Mouse (Mus musculus) embryonic fibroblast, embryonic 13.5 days (primary cell): ENCODE results near the gene Sept4. TPM values are rescaled to one million over a fixed set of nuclear protein-coding genes. Genes with fewer than 3 reads are reported as not detected.

Experiments used
- H3K27ac ChIP-seq: 2 replicates; pipeline ENCODE4 v1.5.1; 2012; ENCODE audit warnings: low read length, control low read depth, inconsistent platforms; ENCODE audit not compliant: insufficient read depth
- H3K4me1 ChIP-seq: 2 replicates; pipeline ENCODE4 v1.6.1; 2011; ENCODE audit warnings: low read length; ENCODE audit not compliant: control insufficient read depth, insufficient read depth
- H3K4me3 ChIP-seq: 2 replicates; pipeline ENCODE4 v1.5.1; 2011; ENCODE audit warnings: mild to moderate bottlenecking, control low read depth, low read length; ENCODE audit not compliant: insufficient read depth
- CTCF ChIP-seq: IDR thresholded peaks from 2 replicates; pipeline ENCODE4 v1.5.1; 2011; ENCODE audit warnings: mild to moderate bottlenecking, control low read depth, low read length, moderate library complexity, borderline replicate concordance; ENCODE audit not compliant: insufficient read depth
- POLR2A ChIP-seq: IDR thresholded peaks from 2 replicates; pipeline ENCODE4 v1.6.1; 2011; ENCODE audit warnings: low read depth, mild to moderate bottlenecking, control low read depth, low read length, moderate library complexity
- polyA plus RNA-seq: library from polyadenylated mRNA; stranded (reverse); fragments of >200 nt; gene quantifications from 2 replicates; pipeline ENCODE4 v1.2.4, GENCODE M21; 2011; ENCODE audit warnings: low read depth; ENCODE audit not compliant: missing spikeins, insufficient read length

Sept4 gene
- polyA plus RNA-seq, 1 experiment: 3.6 TPM

GRCm38 (mm10) chr11:87596492-87596891 lies 27.8 kb downstream of the Sept4 start:
- no peak overlapping the region for H3K27ac ChIP-seq
- peak overlapping the region; percentile 48 for H3K4me3 ChIP-seq
- H3K4me1 ChIP-seq: peaks cover 4% of the 10 kb centered on the region
- TF ChIP-seq POLR2A (no peak), CTCF (no peak)

DNA sequence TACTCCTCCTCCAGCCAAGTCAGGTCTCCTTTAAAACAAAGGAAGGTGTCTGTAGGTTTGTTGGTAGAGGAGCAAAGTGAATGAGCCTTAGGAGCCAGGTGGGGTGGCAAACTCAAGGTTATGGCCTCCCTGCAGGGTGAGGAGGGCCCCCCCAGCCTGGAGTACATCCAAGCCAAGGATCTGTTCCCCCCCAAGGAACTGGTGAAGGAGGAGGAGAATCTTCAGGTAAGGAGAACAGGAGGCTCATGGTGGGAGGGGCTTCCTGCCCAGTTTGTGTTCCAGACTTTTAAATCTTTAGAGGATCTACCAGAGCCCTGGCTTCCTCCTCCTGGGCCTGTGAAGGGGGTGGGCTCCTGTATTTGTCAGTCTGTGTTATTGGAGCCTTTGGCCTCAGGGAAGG lies 28.4 kb downstream of the Sept4 start:
- Histone ChIP-seq H3K4me3 (peak overlapping the region; percentile 48; the same call in 1 of the 2 replicates), H3K27ac (no peak overlapping the region), H3K4me1 (peaks cover 4% of the 10 kb centered on the region)
- TF ChIP-seq CTCF (no peak), POLR2A (no peak)

DNA sequence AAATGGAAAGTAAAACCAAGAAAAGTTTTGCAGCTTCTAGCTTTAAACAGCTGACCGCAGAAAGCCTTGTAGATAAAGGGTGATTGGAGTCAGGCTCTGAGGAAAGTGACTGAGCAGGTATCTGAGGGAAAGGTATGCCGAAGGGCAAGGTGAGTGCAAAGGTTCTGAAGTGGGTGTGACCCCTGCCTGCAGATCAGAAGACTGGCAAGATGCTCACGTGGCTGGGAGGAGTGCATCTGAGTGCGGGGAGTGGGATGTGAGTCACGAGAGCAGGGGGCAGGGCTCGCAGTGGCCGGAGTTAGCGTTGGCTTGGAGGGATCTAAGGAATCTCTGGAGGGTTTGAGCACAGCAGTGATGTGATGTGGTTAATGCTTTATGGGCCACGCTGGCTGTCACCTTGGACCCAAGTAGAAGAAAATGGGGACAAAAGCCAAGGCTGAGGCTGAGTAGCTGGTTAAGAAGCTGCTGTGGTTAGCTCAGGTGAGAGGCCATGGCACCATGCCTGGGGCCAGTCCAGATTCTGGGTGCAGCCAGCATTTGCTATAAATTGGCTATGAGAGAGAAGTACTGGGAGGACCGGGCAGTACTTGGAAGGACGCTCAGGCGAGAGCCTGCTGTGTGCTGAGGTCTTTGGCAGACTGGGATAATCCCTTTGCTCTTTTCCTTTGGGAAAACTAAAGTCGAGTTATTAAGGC lies 30.8 kb downstream of the Sept4 start:
- H3K4me3 ChIP-seq: no peak overlapping the region
- no peak for TF ChIP-seq CTCF
- no peak for TF ChIP-seq POLR2A
- no peaks in the 10 kb centered on the region for H3K4me1 ChIP-seq
- no peak overlapping the region for H3K27ac ChIP-seq

- Histone ChIP-seq H3K4me1 (no peaks in the 10 kb centered on the region), H3K27ac (no peak overlapping the region), H3K4me3 (no peak overlapping the region)
- TF ChIP-seq CTCF (no peak), POLR2A (no peak)
Observed at GRCm38 (mm10) chr11:87600322-87600853, 31.7 kb downstream of the Sept4 start.

GRCm38 (mm10) chr11:87602234-87602633 lies 33.5 kb downstream of the Sept4 start:
- TF ChIP-seq POLR2A (no peak), CTCF (no peak)
- no peak overlapping the region for H3K27ac ChIP-seq

DNA sequence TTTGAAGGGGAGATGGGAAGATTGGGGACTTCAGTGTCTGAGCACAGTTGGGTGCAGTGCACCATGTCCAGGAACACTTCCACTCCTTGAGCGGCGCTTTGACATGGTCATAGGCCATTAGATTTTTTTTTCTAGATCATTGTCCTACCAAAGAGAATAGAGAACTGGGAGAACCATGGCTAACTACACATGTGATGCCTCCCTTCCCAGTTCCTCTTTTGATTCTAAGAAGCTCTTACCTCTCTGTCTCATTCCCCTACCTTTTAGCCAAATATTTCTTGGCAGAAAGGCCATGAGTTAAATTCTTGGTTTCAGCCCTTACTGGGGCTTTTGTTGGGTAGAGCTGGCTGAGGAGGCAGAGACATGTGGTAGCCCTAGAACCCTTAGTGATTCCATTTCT lies 34.9 kb downstream of the Sept4 start:
- no peak overlapping the region for H3K27ac ChIP-seq
- no peaks in the 10 kb centered on the region for H3K4me1 ChIP-seq
- TF ChIP-seq POLR2A (no peak), CTCF (no peak)
- H3K4me3 ChIP-seq: no peak overlapping the region

More at GRCm38 (mm10) chr11:87602234-87602633, 33.5 kb downstream of the Sept4 start:
- H3K4me1 ChIP-seq: no peaks in the 10 kb centered on the region
- H3K4me3 ChIP-seq: no peak overlapping the region

DNA sequence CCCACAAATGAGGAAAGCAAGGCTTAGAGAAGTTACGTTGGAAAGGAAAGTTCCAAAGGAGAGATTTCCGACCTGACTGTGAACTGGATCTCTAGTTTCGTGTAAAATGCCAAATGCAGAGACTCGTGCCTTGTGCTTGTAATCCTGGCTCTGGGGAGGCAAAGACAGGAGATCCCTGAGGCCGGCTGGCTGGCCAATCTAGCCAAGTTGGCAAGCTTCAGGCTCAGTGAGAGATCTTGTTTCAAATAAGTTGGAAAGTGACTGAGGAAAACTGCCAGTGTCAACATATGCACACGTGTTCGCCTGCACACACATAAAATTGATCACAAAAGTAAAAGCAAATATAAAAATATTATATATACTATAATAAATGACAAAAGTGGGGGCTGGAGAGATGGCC lies 40.6 kb downstream of the Sept4 start:
- H3K4me1 ChIP-seq: no peaks in the 10 kb centered on the region
- H3K4me3 ChIP-seq: no peak overlapping the region
- H3K27ac ChIP-seq: no peak overlapping the region
- TF ChIP-seq CTCF (no peak), POLR2A (no peak)

DNA sequence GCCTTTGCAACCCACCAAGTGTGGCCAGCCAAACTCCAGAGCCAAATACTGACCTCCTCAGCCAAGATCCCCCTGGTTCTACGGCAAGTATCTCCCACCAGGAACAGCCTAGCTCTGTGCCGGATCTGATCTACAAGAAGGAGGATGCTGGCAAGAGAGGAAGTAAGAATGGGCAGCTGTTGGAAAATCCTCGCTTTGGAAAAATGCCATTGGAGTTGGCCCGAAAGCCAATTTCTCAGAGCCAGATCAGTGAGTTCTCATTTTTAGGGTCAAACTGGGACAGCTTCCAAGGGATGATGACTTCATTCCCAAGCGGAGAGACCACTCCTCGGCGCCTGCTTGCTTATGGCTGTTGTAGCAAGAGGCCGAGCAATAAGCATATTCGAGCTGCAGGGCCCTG lies 42.8 kb downstream of the Sept4 start:
- H3K4me1 ChIP-seq: no peaks in the 10 kb centered on the region
- H3K27ac ChIP-seq: no peak overlapping the region
- H3K4me3 ChIP-seq: no peak overlapping the region
- TF ChIP-seq POLR2A: no peak
- TF ChIP-seq CTCF: no peak

DNA sequence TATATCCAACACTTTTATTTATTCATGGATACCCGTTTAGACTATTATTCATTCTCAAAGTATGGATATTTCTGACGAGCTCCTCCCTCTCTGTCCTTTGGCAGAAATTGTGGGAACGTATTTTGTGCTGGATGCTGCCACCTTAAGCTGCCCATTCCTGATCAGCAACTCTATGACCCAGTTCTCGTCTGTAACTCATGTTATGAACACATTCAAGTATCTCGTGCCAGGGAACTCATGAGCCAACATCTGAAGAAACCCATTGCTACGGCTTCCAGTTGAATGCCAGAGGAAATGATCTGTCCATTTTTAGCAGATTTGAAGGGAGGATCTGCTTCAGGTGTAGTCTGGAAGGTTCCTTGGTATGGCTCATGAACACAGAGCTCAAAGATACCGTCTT lies 45.3 kb downstream of the Sept4 start:
- Histone ChIP-seq H3K4me3 (no peak overlapping the region), H3K4me1 (no peaks in the 10 kb centered on the region), H3K27ac (no peak overlapping the region)
- TF ChIP-seq CTCF (no peak), POLR2A (no peak)

DNA sequence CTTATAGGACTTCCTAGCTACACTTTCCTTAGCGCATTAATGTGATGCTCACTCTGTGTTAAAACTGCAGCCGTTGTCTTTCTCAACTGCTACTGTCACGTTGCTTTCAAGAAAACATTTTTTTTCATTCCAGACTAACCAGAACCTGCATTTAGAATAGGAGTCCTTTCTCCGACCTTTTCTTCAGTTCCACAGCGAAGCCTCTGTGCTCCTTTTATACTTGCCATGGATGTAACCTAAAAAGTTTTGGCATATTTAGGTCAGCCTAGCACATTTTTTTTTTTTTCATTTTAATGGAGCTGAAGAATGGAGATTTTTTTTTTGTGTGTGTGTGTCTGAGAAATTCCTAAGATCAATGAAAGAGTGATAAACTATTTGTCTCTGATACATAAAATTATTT lies 46.8 kb downstream of the Sept4 start:
- Histone ChIP-seq H3K4me1 (no peaks in the 10 kb centered on the region), H3K27ac (no peak overlapping the region), H3K4me3 (no peak overlapping the region)
- TF ChIP-seq CTCF: no peak
- TF ChIP-seq POLR2A: no peak
